Mouse (Mus musculus) cerebellum, postnatal 14 days (tissue): ENCODE measurements around the gene Htt.
A peak's percentile ranks its signal among the peaks of the same experiment; 100 is the strongest.

Experiments used
- DNase-seq, 2 experiments: peaks; one replicate each; pipeline ENCODE4 v3.0.0; 2021; ENCODE audit warnings: mixed read lengths in 2 of 2

Gene Htt

DNA sequence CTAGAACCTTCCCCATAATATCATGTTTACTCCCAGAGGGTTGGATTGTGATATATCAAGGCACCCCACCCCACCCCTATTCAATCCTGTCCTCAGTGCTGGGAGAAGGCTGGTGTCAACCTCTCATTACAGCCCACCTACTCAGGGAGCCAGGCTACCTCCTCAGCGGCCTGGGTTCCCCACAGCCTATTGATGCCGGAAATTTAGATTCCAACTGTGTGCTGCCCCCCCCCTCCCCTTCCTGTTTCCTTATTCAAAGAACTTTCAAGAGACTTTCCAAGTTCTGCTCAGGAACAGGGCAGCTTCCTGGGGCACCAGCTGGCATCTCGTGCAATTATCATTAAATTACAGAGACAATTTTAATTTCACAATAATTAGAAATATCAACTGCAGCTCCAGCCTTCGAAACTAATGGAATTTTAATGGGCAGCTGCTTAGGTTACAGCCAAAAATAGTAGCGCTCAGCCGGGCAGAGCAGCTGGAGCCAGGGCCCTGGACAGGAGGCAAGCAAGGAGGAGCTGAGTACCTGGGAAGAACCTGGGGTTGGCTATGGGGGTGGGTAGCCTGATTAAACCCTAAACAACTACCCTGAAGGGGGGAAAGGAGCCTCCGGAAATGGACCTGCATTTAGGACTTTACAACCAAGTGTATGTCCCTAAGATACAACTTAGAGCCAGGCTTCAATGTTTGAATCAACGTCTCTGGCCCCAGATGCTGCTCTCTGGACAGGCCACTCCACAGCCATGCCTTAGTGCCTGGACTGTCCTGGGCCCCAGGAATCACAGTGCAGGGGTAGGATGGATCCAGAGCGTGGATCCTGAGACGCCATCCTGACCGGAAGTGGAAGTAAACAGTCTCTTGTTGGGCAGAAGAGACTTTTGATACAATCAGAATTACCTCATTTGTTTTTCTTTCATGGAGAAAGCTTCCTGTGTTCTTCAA, 170.2 kb downstream of the Htt start:
- DNase-seq = no peak

DNA sequence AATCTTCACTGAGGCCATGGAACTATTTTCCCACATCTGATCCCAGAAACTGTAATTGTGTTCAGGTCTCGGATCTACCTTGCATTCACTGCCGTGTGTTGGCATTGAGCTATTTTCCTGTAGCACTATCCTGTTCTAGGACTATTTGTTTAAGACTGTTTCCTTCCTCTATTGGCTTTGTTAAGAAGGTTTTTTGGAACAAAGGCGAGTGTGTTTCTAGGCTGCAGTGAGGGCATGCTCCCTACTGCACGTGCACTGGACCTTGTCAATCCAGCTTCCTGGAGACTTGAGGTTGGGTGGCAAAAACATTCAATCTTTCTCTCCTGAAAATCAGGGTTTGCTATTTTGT, 170.9 kb downstream of the Htt start:
- no peak for DNase-seq

DNA sequence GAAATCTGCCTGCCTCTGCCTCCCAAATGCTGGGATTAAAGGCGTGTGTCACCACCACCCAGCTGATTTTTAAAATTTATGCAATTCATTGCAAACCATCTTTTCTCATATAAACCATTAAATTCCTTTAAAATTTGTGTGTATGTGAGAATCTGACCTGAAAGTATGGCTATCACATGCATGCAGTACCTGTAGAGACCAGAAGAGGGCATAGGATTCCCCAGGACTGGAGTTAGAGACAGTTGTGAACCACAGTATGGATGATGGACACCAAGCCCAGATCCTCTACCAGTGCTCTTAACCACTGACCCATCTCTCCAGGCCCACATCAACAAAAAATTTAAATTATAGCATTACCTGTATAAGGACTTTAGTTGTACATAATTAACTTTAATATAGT, 171.9 kb downstream of the Htt start:
- peak in 1 of 2 experiments; percentile 45 for DNase-seq

DNA sequence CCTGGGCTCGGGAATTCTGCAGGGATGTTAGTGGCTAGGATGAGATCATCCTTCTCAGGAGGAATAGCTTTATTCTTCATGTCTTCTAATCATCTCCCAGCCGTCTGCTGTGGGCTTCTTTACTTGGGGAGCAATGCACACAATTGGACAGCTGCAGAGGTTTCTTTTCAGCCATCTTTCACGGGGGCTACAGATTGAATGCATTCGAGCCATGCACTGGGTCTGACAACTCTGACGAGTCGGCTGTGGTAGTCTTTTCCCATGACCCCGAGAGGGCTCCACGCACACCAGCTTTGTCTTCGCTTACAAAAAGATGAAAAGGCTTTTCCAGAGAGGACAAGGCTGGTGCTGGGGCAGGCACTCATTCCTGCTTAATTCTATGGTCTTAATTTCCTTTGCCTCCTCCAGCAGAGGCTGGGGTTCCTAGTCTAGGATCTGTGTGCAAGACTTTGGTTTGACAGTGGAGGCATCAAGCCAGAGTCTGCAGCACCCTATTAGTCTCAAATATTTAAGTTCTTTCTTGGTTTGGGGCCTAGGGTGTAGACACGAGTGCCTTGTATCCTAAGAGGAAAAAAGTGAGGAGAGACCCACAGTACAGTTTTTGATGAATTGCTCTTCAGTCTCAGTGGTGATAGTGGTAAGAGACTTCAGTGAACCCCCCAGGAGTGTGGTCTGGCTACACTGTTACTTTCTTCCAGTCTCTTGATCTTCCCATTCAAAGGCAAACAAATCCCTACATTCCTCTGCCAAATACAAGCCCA, 180.3 kb downstream of the Htt start:
- DNase-seq = no peak

DNA sequence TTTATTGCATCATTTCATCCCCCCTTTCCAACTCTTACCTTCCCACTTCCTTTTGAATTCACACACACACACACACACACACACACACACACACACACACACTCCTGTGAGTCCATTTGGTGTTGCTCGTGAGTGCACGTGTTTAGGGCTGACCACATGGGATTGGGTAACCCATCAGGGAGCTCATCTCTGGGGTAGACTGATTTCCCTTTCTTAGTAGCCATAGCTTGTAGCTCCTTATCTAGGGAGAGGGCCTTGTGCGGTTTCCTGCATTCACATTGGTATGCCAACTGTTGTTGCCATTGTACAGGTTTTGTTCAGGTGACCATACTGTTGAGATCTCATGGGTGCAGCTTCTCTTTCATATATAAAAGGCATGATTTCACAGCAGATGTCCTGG, 181.9 kb downstream of the Htt start:
- no peak for DNase-seq

DNA sequence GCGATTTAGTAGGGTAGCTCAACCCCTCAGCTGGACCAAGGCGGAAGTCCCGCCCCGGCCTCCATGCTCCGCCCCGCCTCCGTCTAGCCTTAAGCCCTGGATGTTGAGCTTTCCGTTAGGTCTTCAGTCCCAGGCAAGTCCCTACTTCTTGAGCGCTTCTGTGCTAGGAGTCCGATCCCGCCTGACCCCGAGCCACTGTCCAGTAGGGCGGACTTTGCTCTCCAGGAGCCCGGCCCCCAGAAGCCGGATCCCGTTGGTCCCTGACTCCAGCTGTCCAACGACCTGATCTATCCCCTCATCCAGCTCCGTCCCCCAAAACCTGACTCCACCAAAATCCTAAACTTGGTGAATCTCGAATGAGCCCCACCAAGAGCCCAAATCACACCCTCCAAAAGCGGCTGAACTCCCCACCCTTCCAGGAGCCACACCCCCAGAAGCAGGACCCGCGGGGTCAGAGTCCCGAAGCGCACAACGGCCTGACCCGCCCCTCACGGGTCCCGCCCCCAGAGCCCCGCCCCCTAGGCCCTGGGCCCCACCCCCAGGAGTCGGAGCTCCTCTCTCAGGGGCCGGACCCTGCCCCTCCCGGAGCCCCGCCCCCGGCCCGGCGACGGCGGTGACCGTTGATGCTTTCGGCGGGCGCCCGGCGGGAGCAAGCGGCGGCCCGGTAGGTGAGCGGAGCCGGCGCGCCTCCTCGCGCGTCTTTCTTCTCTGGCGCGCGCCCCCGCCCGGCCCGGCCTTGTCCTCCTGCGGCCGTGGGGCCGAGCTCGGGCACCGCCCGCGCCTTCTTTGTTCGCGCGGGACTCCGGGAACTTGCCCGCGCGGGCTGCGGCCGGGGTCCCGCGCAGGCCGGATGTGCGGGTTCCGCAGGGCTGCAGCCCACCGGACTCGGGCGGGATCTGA, 187.6 kb downstream of the Htt start, which contains the start of gene Rgs12:
Gene Rgs12 (plus strand): TSS at position 585 of the 900 bp plus-strand sequence.
- DNase-seq = peak; percentile 69 to 74

DNA sequence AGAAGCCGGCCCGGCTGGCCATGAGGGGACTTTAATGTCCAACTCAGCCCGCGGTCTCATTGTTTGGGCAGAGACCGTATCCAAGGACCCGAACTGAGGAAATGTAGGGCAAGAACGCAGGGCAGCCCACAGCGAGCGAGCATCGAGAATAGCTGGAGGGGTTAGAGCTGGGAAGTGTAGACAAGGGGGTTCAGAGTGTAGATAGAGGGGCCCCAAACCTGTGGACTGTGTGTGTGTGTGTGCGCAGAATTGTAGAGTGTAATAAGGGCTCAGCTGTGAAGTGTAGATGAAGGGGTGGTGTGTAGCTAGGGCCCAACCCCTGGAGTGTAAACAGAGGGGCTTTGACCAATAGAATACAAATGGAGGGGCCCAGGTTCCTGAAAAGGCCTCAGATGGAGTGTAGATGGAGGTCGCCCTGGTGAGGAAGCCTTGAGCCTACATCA, 188.2 kb downstream of the Htt start:
- no peak for DNase-seq

DNA sequence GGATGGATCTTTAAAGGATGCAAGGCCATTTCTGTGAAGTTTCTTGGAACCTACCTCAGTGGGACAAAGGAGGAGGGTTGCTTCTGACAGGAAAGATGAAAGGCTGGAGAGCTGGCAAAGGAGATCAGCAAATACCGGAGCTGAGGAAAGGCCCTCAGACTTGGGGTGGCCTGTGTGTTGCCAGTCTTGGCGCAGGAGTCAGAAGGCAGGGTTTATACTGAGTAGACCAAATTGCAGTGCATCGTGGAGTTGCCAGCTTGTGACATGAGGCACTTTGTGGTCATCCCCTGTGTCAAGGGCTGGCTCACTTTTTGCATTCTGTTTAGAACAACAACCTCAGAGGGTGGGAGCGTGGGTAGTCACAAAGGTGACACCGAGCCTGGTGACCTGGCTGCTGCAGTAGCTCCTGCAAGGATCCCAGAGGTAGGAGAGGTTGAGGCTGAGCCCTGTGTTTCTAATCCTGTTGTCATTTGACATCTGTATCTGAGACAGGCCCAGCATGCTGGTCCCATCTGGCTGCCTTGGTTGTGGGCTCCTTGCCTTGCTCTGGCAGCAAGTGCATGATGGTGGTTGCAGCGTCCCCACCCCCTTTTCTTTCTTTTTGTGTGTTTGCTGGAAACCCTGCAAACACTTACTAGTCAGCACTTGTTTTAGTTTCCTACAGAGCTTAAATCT, 189.1 kb downstream of the Htt start:
- peak; percentile 57 to 66 for DNase-seq

DNA sequence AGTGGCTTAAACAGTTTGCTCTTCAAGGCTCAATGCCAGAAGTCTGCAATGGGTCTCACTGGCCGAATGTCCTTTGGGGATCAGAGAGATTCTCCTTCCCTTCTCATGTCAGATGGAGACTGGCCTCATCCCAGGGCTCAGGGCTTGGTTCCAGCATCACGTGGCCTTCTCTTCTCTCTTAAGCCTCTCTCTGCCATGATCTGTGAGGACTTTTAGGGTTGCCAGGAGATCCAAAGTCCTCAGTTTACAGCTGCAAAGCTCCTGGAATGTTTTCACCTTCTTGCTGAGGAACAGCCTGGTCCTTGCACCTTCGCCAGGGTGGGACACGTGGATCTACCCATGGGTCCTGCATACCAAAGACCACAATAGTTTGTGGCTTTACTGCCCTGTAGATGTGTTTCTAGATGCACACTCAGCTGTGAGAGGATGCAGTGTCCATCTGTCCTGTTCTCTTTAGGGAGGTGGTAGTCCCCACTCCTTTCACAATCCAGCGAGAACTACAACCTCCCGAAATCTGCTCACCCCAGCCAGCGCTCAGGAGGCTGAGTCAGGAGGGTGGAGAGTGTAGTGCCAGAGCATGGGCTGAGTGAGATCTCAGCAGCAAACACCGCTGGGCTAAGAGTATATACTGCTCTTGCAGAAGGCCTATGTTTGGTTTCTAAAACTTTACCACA, 189.8 kb downstream of the Htt start:
- DNase-seq = peak; percentile 74 to 85

DNA sequence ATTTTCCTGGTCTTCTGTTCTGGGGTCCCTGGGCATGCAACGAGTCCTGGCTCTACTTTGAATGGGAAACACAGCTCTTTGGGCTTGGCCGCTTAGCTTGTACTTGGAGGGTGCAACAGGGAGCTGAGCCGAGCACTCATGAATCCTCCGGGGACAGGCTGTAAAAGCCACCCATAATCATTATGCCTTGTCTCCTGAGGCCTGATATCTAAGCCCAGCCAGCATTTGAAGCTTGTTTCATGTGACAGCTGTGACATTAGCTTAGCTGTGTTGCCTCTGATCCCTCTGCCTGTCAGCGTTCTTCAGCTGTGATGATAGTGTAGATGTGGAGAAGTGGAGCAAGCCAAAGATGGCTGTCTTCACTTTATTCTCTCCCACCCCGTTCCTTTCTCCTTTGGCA, 193.0 kb downstream of the Htt start:
- DNase-seq = no peak

DNA sequence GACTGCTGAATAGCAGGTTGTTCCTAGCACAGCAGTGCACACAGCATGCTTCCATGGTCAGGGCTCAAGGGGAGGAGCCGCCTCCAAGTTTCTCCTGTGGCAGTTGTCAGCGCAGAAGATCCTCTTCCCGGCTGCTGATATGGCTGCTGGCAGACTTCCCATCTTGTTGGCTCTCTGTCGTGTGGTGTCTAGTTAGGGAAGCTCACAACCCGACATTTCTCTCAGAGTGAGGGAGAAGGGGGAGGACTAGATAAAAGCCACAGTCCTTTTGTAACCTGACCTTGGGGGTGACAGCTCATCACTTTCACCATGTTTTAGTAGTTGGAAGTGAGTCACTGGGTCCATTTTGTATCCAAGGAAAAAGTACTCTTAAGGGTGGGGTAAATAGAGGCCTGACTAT, 194.1 kb downstream of the Htt start:
- DNase-seq = peak; percentile 68

DNA sequence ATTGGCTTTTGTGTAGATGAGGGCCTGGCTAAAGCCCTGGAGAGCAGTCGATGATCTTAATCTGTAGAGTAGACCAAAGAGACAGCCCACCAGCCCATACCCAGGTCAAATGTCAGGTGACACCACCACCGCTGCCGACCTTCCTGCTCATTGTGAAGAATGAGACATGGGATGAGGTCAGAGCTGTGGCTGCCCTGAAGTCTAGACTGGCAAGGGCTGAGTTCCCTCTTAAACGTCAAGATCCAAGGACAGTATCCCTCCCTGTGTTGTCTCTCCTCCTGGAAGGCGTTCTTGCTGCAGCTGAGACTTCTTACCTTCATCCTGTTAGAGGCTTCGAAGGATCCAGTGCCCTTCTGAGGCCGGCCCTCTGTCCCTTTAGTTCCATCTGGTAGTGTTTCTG, 194.6 kb downstream of the Htt start:
- DNase-seq = no peak

DNA sequence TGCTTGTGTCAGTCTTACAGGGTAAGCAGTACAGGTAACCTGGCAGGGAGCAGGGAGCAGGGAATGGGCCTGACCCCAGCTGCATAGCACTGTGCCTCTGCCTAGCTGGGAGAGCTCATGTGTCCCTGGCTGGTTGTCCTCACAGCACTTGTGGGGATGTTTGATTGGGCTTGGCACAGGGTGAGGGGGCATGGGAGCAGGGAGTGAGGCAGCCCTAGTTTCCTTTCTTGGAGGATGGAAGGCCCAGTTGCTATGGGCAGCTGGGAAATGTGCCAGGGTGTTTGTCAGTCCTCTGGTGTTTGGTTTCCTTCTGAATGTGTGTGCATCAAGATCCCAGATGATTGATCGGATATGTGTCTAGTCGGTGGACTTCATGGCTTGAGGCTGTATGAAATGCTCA, 195.5 kb downstream of the Htt start:
- DNase-seq = peak; percentile 34 to 50

DNA sequence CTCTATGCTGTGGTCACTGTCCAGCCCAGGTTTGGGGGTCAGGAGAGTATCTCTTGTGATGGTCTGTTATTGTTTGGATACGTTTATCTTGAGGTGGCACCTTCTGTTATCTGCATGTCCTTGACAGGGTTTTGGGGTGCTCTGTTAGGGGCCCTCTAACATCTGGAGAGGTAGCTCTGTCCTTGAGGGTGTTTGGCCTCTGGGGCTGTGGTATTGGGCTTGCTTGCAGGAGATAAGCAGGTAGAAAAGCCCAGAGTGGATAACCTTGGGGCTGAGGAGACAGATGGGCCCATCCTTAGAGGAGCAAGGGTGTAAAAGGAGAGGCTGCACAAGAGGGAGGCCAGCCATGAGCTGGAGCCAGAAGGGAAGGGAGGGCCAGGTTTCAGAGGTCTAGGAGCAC, 198.5 kb downstream of the Htt start:
- DNase-seq = no peak
